Mouse (Mus musculus) embryonic facial prominence, embryonic 13.5 days (tissue): ENCODE measurements at regions not wholly inside any gene's neighbourhood (a gene's known extent, or its start where the extent isn't known, plus 50 kb on each side); places are given as distances from the start of the nearest gene placed in this dataset.
A peak's percentile ranks its signal among the peaks of the same experiment; 100 is the strongest.

ENCODE experiments used
- ATAC-seq: fragments of 200-750 bp; cut with Nextera tagmentation; 2 replicates; pipeline ENCODE4 v1.8.0; 2017; ENCODE audit warnings: low read depth; ENCODE audit not compliant: insufficient number of reproducible peaks, insufficient read depth, low FRiP score, low TSS enrichment
- H3K27ac ChIP-seq: fragments of 300-500 bp; sonication (generic); 2 replicates; pipeline ENCODE4 v1.5.1; 2015; ENCODE audit warnings: moderate library complexity, mild to moderate bottlenecking, inconsistent platforms
- H3K27me3 ChIP-seq: fragments of 300-500 bp; sonication (generic); 2 replicates; pipeline ENCODE4 v1.6.1; 2015; ENCODE audit warnings: mild to moderate bottlenecking, inconsistent platforms
- H3K36me3 ChIP-seq: fragments of 300-500 bp; sonication (generic); 2 replicates; pipeline ENCODE4 v1.6.1; 2015; ENCODE audit warnings: mild to moderate bottlenecking, inconsistent platforms
- H3K4me1 ChIP-seq: fragments of 300-500 bp; sonication (generic); 2 replicates; pipeline ENCODE4 v1.6.1; 2015; ENCODE audit warnings: inconsistent platforms
- H3K4me2 ChIP-seq: fragments of 300-500 bp; sonication (generic); 2 replicates; pipeline ENCODE4 v1.6.1; 2015; ENCODE audit warnings: moderate library complexity, mild to moderate bottlenecking, inconsistent platforms
- H3K4me3 ChIP-seq: fragments of 300-500 bp; sonication (generic); 2 replicates; pipeline ENCODE4 v1.5.1; 2015; ENCODE audit warnings: mild to moderate bottlenecking, inconsistent platforms
- H3K9ac ChIP-seq: fragments of 300-500 bp; sonication (generic); 2 replicates; pipeline ENCODE4 v1.6.1; 2015; ENCODE audit warnings: mild to moderate bottlenecking, inconsistent platforms
- H3K9me3 ChIP-seq: fragments of 300-500 bp; sonication (generic); 2 replicates; pipeline ENCODE4 v1.6.1; 2016; ENCODE audit warnings: inconsistent platforms
- WGBS: fragments of 180-500 bp; shearing (Covaris S2); methylation state at CpG from one replicate; pipeline ENCODE4 v1.1.7; 2015; ENCODE audit warnings: mixed read lengths; 5-methylcytosine and 5-hydroxymethylcytosine counted together

DNA sequence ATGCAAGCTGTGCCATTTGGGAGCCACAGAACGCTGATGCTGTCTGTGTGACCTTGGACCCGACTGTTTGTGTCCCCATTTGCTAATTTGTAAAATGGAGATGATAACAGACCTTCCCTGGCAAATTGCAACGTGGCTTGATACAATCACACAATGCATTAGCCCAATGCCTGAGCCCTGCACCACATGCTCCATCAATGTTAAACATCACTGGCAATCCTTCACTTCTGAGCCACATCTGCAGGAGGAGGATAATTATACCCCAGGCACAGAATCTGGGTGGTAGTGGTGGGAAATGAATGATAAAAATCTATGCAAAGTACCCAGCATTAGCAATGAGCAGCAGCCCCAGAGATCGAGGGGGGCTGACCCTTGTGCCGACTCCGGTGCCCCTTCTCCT, 191.0 kb upstream of the Gjb5 start:
- peaks cover 8% of the 10 kb centered on the region for H3K4me1 ChIP-seq
- no peaks in the 10 kb centered on the region for H3K36me3 ChIP-seq
- no peaks in the 10 kb centered on the region for H3K9me3 ChIP-seq
- H3K27me3 ChIP-seq = no peaks in the 10 kb centered on the region; the same call in 1 of the 2 replicates
- ATAC-seq = no peak
- peak overlapping the region; percentile 49 for H3K4me2 ChIP-seq
- H3K27ac ChIP-seq = no peak overlapping the region
- no peak overlapping the region for H3K4me3 ChIP-seq
- no peak overlapping the region for H3K9ac ChIP-seq
- WGBS = 46% methylated on average over 6 of the region's 6 CpGs

GRCm38 (mm10) chr4:127545106-127545505, 187.1 kb upstream of the Gjb5 start:
- Histone ChIP-seq H3K27ac (no peak overlapping the region), H3K9me3 (no peaks in the 10 kb centered on the region), H3K4me1 (peaks cover 8% of the 10 kb centered on the region), H3K4me2 (no peak overlapping the region), H3K9ac (no peak overlapping the region), H3K4me3 (no peak overlapping the region), H3K36me3 (no peaks in the 10 kb centered on the region), H3K27me3 (no peaks in the 10 kb centered on the region; the same call in 1 of the 2 replicates)
- no peak for ATAC-seq
- WGBS = 84% methylated on average over 6 of the region's 6 CpGs

GRCm38 (mm10) chr4:127543276-127543675, 185.3 kb upstream of the Gjb5 start:
- no peak overlapping the region for H3K4me2 ChIP-seq
- H3K4me3 ChIP-seq = no peak overlapping the region
- H3K9me3 ChIP-seq = no peaks in the 10 kb centered on the region
- no peaks in the 10 kb centered on the region for H3K36me3 ChIP-seq
- no peak for ATAC-seq
- no peak overlapping the region for H3K27ac ChIP-seq
- no peak overlapping the region for H3K9ac ChIP-seq
- 84% methylated on average over 2 of the region's 2 CpGs for WGBS
- H3K4me1 ChIP-seq = no peaks in the 10 kb centered on the region
- no peaks in the 10 kb centered on the region; the same call in 1 of the 2 replicates for H3K27me3 ChIP-seq

DNA sequence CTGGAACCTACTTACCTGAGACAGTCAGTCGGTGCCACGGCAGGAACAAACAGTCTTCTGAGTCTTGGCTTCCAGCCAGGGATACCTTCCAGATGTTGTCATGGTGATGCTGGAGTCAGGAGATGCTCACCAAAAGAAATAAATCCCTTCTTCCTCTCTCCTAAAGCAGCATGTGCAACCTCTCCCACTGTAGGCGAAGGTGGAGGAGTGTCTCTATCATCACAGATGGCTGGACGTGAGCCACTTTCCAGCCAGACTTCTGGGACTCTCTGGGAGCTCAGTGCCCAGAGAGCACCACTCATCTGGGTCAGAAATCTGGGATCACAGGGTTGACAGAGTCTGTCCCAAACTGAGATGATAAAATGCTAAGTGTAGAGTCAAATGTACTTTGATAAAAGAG, 184.8 kb upstream of the Gjb5 start:
- Histone ChIP-seq H3K4me1 (no peaks in the 10 kb centered on the region), H3K27ac (no peak overlapping the region), H3K4me3 (no peak overlapping the region), H3K4me2 (no peak overlapping the region), H3K36me3 (no peaks in the 10 kb centered on the region), H3K9ac (no peak overlapping the region), H3K9me3 (no peaks in the 10 kb centered on the region), H3K27me3 (no peaks in the 10 kb centered on the region; the same call in 1 of the 2 replicates)
- ATAC-seq = no peak
- WGBS = 68% methylated on average over 4 of the region's 4 CpGs

DNA sequence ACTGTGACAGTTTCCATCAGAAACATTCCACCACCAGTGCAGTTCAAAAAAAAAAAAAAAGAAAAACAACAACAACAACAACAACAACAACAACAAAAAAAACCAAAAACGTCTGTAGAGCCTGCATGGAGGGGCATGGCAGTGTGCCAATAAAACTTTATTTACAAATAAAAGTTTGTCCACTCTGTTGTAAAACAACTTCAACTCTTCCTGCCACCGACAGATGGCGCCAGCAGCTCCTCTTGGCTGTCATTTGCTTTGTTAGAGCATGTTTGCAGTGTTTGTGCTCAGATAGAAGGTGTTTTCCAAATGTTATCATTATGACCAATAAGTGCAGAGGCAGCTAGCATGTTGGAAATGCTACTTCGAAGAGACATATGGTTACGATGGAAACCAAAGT, 179.0 kb upstream of the Gjb5 start:
- Histone ChIP-seq H3K36me3 (no peaks in the 10 kb centered on the region), H3K4me1 (no peaks in the 10 kb centered on the region), H3K27ac (no peak overlapping the region), H3K27me3 (no peaks in the 10 kb centered on the region), H3K9ac (no peak overlapping the region), H3K9me3 (no peaks in the 10 kb centered on the region), H3K4me2 (no peak overlapping the region), H3K4me3 (no peak overlapping the region)
- 43% methylated on average over 5 of the region's 5 CpGs for WGBS
- no peak for ATAC-seq

DNA sequence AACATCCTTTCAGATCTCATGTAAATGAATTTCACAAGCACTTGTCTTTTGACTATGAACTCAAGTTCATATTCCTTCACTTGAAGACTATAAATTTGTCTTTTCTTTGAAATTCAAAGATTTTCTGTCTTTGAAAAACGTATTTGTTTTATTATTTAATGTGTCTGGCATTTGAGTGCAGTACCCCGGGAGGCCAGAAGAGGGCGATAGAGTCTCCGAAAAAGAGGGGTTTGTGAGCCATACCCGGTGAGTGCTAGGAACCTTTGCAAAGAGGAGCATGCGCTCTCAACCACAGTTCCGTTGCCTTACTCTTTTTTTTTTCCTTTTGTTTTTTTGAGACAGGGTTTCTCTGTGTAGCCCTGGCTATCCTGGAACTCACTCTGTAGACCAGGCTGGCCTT, 177.6 kb upstream of the Gjb5 start:
- no peaks in the 10 kb centered on the region for H3K9me3 ChIP-seq
- H3K27me3 ChIP-seq = no peaks in the 10 kb centered on the region
- H3K9ac ChIP-seq = no peak overlapping the region
- WGBS = 73% methylated on average over 7 of the region's 7 CpGs
- no peaks in the 10 kb centered on the region for H3K4me1 ChIP-seq
- H3K4me2 ChIP-seq = no peak overlapping the region
- no peak overlapping the region for H3K4me3 ChIP-seq
- no peaks in the 10 kb centered on the region for H3K36me3 ChIP-seq
- no peak overlapping the region for H3K27ac ChIP-seq
- no peak for ATAC-seq

GRCm38 (mm10) chr4:127534411-127534810, 176.4 kb upstream of the Gjb5 start:
- no peak overlapping the region for H3K9ac ChIP-seq
- no peak overlapping the region for H3K4me3 ChIP-seq
- no peak for ATAC-seq
- no peaks in the 10 kb centered on the region for H3K9me3 ChIP-seq
- WGBS = 92% methylated on average over 3 of the region's 3 CpGs
- H3K4me2 ChIP-seq = no peak overlapping the region
- H3K27me3 ChIP-seq = no peaks in the 10 kb centered on the region
- no peaks in the 10 kb centered on the region for H3K36me3 ChIP-seq
- H3K4me1 ChIP-seq = no peaks in the 10 kb centered on the region
- no peak overlapping the region for H3K27ac ChIP-seq

DNA sequence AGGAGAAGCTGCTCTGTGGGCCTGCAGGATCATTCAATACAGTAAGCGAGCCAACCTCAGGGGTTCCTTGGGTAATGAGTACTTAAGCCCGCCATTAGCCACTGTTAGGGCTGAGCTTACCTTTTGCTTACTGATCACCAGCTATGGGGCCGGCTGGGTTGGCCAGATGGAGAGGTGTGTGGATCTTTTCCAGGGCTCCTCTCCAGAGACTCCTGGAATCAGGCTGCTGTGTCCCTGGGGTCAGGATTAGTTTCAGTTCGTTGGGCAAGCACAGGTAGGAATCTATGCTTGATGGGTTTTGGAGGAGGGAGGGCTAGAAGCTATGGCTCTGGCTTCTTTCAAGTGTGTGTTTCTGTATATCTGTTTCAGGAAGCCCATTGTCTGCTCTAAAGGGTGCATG, 175.7 kb upstream of the Gjb5 start:
- 62% methylated on average over 4 of the region's 4 CpGs for WGBS
- Histone ChIP-seq H3K9ac (no peak overlapping the region), H3K4me3 (no peak overlapping the region), H3K9me3 (no peaks in the 10 kb centered on the region), H3K4me2 (no peak overlapping the region), H3K4me1 (no peaks in the 10 kb centered on the region), H3K27me3 (no peaks in the 10 kb centered on the region), H3K27ac (no peak overlapping the region), H3K36me3 (no peaks in the 10 kb centered on the region)
- ATAC-seq = no peak

- 88% methylated on average over 11 of the region's 11 CpGs for WGBS
Measured at GRCm38 (mm10) chr4:127530779-127531178, 172.8 kb upstream of the Gjb5 start.

DNA sequence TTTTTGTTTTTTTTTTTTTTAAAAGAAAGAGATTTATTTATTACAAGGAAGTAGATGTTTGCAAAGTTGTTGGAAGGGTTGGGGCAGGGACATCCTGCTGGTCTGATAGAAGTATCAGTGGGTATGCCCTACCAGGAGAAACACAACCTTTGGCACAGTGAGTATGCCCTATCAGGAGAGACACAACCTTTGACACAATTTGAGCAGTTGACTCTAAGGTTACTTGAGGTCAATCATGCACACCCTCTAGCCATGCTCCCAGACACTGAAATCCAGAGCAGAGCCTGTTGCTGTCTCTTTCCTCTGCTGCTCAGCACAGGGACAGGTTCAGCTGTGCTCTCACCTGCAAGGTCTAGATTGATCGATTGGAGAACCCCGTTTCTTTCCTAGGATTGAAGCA, 164.2 kb upstream of the Gjb5 start:
- Histone ChIP-seq H3K4me3 (no peak overlapping the region), H3K27me3 (no peaks in the 10 kb centered on the region), H3K27ac (no peak overlapping the region), H3K36me3 (no peaks in the 10 kb centered on the region), H3K9me3 (no peaks in the 10 kb centered on the region), H3K4me1 (no peaks in the 10 kb centered on the region), H3K4me2 (no peak overlapping the region), H3K9ac (no peak overlapping the region)
- no peak for ATAC-seq
- 85% methylated on average over 2 of the region's 2 CpGs for WGBS

More at GRCm38 (mm10) chr4:127530779-127531178, 172.8 kb upstream of the Gjb5 start:
- H3K36me3 ChIP-seq = no peaks in the 10 kb centered on the region
- ATAC-seq = no peak
- no peaks in the 10 kb centered on the region for H3K4me1 ChIP-seq
- no peak overlapping the region for H3K9ac ChIP-seq
- no peaks in the 10 kb centered on the region for H3K9me3 ChIP-seq
- no peak overlapping the region for H3K27ac ChIP-seq
- H3K27me3 ChIP-seq = no peaks in the 10 kb centered on the region
- no peak overlapping the region for H3K4me3 ChIP-seq
- H3K4me2 ChIP-seq = no peak overlapping the region

DNA sequence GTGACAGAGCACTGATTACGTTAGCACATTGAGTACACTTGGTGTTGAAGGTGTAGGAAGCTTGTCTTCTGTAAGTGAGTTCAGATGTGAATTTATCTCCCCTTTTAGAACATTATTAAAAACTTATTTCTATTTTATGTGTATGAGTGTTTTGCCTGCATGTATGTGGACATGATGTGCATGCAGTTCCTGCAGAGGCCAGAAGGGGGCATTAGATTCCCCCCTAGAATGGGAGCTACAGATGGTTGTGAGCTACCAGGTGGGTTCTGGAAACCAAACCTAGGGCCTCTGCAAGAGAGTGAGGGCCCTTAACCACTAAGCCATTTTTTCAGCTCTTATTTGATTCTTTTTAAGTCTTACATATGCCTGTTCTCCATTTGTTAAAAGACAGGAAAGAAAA, 160.0 kb upstream of the Gjb5 start:
- no peak overlapping the region for H3K9ac ChIP-seq
- H3K27me3 ChIP-seq = no peaks in the 10 kb centered on the region
- no peak for ATAC-seq
- H3K4me2 ChIP-seq = no peak overlapping the region
- no peaks in the 10 kb centered on the region for H3K9me3 ChIP-seq
- H3K4me3 ChIP-seq = no peak overlapping the region
- H3K4me1 ChIP-seq = no peaks in the 10 kb centered on the region
- no peaks in the 10 kb centered on the region for H3K36me3 ChIP-seq
- no peak overlapping the region for H3K27ac ChIP-seq
- 88% methylated on average over 1 of the region's 1 CpGs for WGBS

DNA sequence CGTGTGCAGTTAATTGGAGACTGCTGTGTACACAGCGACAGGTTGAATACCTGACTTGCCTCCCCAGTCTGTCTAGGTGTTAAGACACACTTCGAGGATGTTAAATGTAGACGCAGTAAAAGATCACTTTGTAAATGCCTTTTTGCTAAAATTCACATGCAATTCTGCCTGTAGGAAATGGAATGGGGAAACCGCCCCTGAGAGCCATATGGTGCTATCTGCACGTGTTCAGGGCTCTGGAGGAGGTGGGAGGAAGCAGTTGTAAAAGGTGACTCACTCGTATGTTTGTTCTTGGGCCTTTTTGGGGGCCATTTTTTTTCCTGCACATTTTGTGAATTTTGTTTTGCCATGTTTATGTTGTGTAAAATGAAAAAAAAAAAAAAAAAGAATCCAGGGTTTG, 159.6 kb upstream of the Gjb5 start:
- ATAC-seq = no peak
- Histone ChIP-seq H3K27me3 (no peaks in the 10 kb centered on the region), H3K36me3 (no peaks in the 10 kb centered on the region), H3K4me2 (no peak overlapping the region), H3K4me1 (no peaks in the 10 kb centered on the region), H3K9me3 (no peaks in the 10 kb centered on the region), H3K4me3 (no peak overlapping the region), H3K27ac (no peak overlapping the region), H3K9ac (no peak overlapping the region)
- WGBS = 85% methylated on average over 7 of the region's 7 CpGs

DNA sequence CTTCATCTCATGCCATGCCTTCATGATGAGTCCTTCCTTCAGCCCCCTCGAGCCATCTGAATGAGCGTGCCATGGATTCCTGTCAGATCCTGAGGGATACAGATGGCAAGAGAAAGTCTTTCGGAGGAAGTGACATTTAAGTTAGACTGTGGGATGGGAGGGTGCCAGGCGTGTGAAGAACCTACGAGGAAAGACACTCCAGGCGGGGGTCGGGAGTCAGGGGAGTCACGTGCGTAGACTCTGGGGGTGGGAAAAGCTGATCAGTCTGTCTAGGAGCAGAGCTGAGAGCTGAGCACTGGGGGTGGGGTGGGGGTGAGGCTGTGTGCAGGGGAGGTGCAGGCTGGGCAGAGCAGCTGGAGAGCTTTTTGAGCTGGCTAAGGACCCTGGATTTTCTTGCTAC, 152.0 kb upstream of the Gjb5 start:
- 82% methylated on average over 9 of the region's 9 CpGs for WGBS
- no peak overlapping the region for H3K4me2 ChIP-seq
- no peaks in the 10 kb centered on the region for H3K27me3 ChIP-seq
- ATAC-seq = no peak
- H3K36me3 ChIP-seq = no peaks in the 10 kb centered on the region
- no peak overlapping the region for H3K27ac ChIP-seq
- no peaks in the 10 kb centered on the region for H3K9me3 ChIP-seq
- no peak overlapping the region for H3K4me3 ChIP-seq
- H3K9ac ChIP-seq = no peak overlapping the region
- H3K4me1 ChIP-seq = no peaks in the 10 kb centered on the region
